Mouse (Mus musculus): ENCODE measurements around the gene Bcl2l11. TPM values are rescaled to one million over a fixed set of nuclear protein-coding genes. Genes with fewer than 3 reads are reported as not detected.

Bcl2l11 gene
- polyA plus RNA-seq, 1 experiment = 5.2 TPM

GRCm38 (mm10) chr2:128115579-128115978 lies 10.3 kb upstream of the Bcl2l11 start:
- Histone ChIP-seq H3K27me3 (ENCODE audit: control insufficient read depth, insufficient read depth, low read length) (no peaks in the 10 kb centered on the region), H3K27ac (ENCODE audit: insufficient read depth, low read length) (no peak overlapping the region), H3K4me3 (replicated peaks; ENCODE audit: insufficient read depth, low read depth, low read length) (no peak overlapping the region), H3K4me1 (ENCODE audit: control insufficient read depth, insufficient read depth, low read length) (no peaks in the 10 kb centered on the region)
- DNase-seq = no peak
- no peak for TF ChIP-seq CTCF (IDR thresholded peaks at IDR 0.05; ENCODE audit: borderline replicate concordance, insufficient read depth, low read depth, low read length)
- no peak for TF ChIP-seq POLR2A (IDR thresholded peaks at IDR 0.05; ENCODE audit: borderline replicate concordance, insufficient read depth, low read length)
- 56% methylated on average over 4 of the region's 4 CpGs for WGBS

- 93% methylated on average over 7 of the region's 7 CpGs for WGBS
- DNase-seq = no peak
- Histone ChIP-seq H3K4me1 (ENCODE audit: control insufficient read depth, insufficient read depth, low read length) (no peaks in the 10 kb centered on the region), H3K27me3 (ENCODE audit: control insufficient read depth, insufficient read depth, low read length) (no peaks in the 10 kb centered on the region), H3K27ac (ENCODE audit: insufficient read depth, low read length) (no peak overlapping the region), H3K4me3 (replicated peaks; ENCODE audit: insufficient read depth, low read depth, low read length) (no peak overlapping the region)
- no peak for TF ChIP-seq POLR2A (IDR thresholded peaks at IDR 0.05; ENCODE audit: borderline replicate concordance, insufficient read depth, low read length)
- TF ChIP-seq CTCF (IDR thresholded peaks at IDR 0.05; ENCODE audit: borderline replicate concordance, insufficient read depth, low read depth, low read length) = no peak
These were observed 8.2 kb upstream of the Bcl2l11 start for GRCm38 (mm10) chr2:128117605-128118004.

DNA sequence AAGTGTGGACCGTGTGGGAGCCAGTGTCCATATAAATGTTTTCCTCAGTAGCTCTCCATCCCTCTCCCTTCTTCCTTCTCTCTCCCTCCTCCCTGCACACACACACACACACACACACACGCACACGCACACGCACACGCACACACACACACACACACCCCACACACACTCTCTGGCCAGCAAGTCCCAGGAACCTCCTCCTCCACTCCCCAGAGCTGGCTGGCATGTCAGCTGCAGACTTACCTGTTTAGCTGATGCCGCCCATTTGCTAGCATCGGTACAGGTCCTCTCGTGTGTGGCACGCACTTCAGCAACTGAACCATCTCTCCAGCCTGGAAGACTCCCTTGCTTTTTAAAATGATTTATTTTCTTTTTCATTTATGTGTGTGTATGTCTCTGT lies 6.9 kb upstream of the Bcl2l11 start:
- no peak for TF ChIP-seq CTCF (IDR thresholded peaks at IDR 0.05; ENCODE audit: borderline replicate concordance, insufficient read depth, low read depth, low read length)
- no peak for TF ChIP-seq POLR2A (IDR thresholded peaks at IDR 0.05; ENCODE audit: borderline replicate concordance, insufficient read depth, low read length)
- WGBS = 92% methylated on average over 9 of the region's 9 CpGs
- H3K27ac ChIP-seq (ENCODE audit: insufficient read depth, low read length) = no peak overlapping the region
- H3K4me1 ChIP-seq (ENCODE audit: control insufficient read depth, insufficient read depth, low read length) = no peaks in the 10 kb centered on the region
- H3K4me3 ChIP-seq (replicated peaks; ENCODE audit: insufficient read depth, low read depth, low read length) = no peak overlapping the region
- H3K27me3 ChIP-seq (ENCODE audit: control insufficient read depth, insufficient read depth, low read length) = no peaks in the 10 kb centered on the region; the same call in 1 of the 2 replicates
- DNase-seq = no peak

- TF ChIP-seq CTCF (IDR thresholded peaks at IDR 0.05; ENCODE audit: borderline replicate concordance, insufficient read depth, low read depth, low read length) = peak; percentile 80
- TF ChIP-seq POLR2A (IDR thresholded peaks at IDR 0.05; ENCODE audit: borderline replicate concordance, insufficient read depth, low read length) = no peak
- DNase-seq = peak; percentile 50 to 58
- Histone ChIP-seq H3K4me1 (ENCODE audit: control insufficient read depth, insufficient read depth, low read length) (peaks cover 3% of the 10 kb centered on the region; the same call in 1 of the 2 replicates), H3K4me3 (replicated peaks; ENCODE audit: insufficient read depth, low read depth, low read length) (no peak overlapping the region), H3K27me3 (ENCODE audit: control insufficient read depth, insufficient read depth, low read length) (no peaks in the 10 kb centered on the region; the same call in 1 of the 2 replicates), H3K27ac (ENCODE audit: insufficient read depth, low read length) (no peak overlapping the region)
- WGBS = 4% methylated on average over 9 of the region's 9 CpGs
These were observed 3.3 kb upstream of the Bcl2l11 start for GRCm38 (mm10) chr2:128122491-128122890.

GRCm38 (mm10) chr2:128122891-128123771 lies 2.7 kb upstream of the Bcl2l11 start:
- WGBS = 12% methylated on average over 40 of the region's 40 CpGs

GRCm38 (mm10) chr2:128123921-128124683 lies 1.7 kb upstream of the Bcl2l11 start:
- Histone ChIP-seq H3K27me3 (ENCODE audit: control insufficient read depth, insufficient read depth, low read length) (no peaks in the 10 kb centered on the region; the same call in 1 of the 2 replicates), H3K4me3 (replicated peaks; ENCODE audit: insufficient read depth, low read depth, low read length) (no peak overlapping the region), H3K4me1 (ENCODE audit: control insufficient read depth, insufficient read depth, low read length) (peaks cover 3% of the 10 kb centered on the region), H3K27ac (ENCODE audit: insufficient read depth, low read length) (no peak overlapping the region)
- DNase-seq = no peak
- 35% methylated on average over 23 of the region's 23 CpGs for WGBS
- no peak for TF ChIP-seq POLR2A (IDR thresholded peaks at IDR 0.05; ENCODE audit: borderline replicate concordance, insufficient read depth, low read length)
- TF ChIP-seq CTCF (IDR thresholded peaks at IDR 0.05; ENCODE audit: borderline replicate concordance, insufficient read depth, low read depth, low read length) = no peak

More at GRCm38 (mm10) chr2:128122891-128123771, 2.7 kb upstream of the Bcl2l11 start:
- H3K4me1 ChIP-seq (ENCODE audit: control insufficient read depth, insufficient read depth, low read length) = peaks cover 3% of the 10 kb centered on the region; the same call in 1 of the 2 replicates
- no peak overlapping the region for H3K27ac ChIP-seq (ENCODE audit: insufficient read depth, low read length)
- peak; percentile 29 to 33 for DNase-seq
- no peaks in the 10 kb centered on the region; the same call in 1 of the 2 replicates for H3K27me3 ChIP-seq (ENCODE audit: control insufficient read depth, insufficient read depth, low read length)
- no peak overlapping the region for H3K4me3 ChIP-seq (replicated peaks; ENCODE audit: insufficient read depth, low read depth, low read length)
- TF ChIP-seq CTCF (IDR thresholded peaks at IDR 0.05; ENCODE audit: borderline replicate concordance, insufficient read depth, low read depth, low read length) (peak; percentile 23; the same call in 1 of the 2 replicates), POLR2A (IDR thresholded peaks at IDR 0.05; ENCODE audit: borderline replicate concordance, insufficient read depth, low read length) (no peak)

DNA sequence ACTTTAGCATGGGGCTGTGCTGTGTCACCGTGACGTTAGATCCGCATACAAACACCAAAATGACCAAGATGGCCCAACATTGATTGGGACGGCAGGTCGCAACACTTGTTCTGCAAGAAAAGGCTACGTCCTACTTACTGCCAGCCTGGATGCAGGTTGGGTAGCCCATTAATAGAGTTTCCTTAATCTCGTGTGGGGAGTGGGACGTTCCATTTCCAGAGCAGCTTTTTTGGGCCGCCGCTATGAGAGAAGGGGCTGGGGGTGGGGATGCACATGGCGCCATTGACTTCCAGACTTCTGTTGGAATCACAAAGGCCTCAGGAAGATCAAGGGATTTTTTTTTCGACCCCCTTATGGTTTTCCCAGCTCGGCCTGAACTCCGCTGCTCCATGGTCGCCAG lies 1.1 kb upstream of the Bcl2l11 start:
- 77% methylated on average over 15 of the region's 15 CpGs for WGBS
- Histone ChIP-seq H3K4me3 (replicated peaks; ENCODE audit: insufficient read depth, low read depth, low read length) (no peak overlapping the region), H3K27ac (ENCODE audit: insufficient read depth, low read length) (no peak overlapping the region), H3K27me3 (ENCODE audit: control insufficient read depth, insufficient read depth, low read length) (no peaks in the 10 kb centered on the region; the same call in 1 of the 2 replicates), H3K4me1 (ENCODE audit: control insufficient read depth, insufficient read depth, low read length) (peaks cover 3% of the 10 kb centered on the region)
- no peak for DNase-seq
- TF ChIP-seq POLR2A (IDR thresholded peaks at IDR 0.05; ENCODE audit: borderline replicate concordance, insufficient read depth, low read length) = no peak
- no peak for TF ChIP-seq CTCF (IDR thresholded peaks at IDR 0.05; ENCODE audit: borderline replicate concordance, insufficient read depth, low read depth, low read length)
